Mouse (Mus musculus) intestine, postnatal 0 days (tissue): ENCODE measurements around the gene Cyp17a1. TPM values are rescaled to one million over a fixed set of nuclear protein-coding genes. Genes with fewer than 3 reads are reported as not detected.

Source experiments
- ATAC-seq: fragments of 200-750 bp; cut with Nextera tagmentation; 2 replicates; pipeline ENCODE4 v1.8.0; 2017; ENCODE audit warnings: mild to moderate bottlenecking, moderate TSS enrichment, moderate library complexity
- H3K27ac ChIP-seq: fragments of 300-500 bp; sonication (generic); 2 replicates; pipeline ENCODE4 v1.5.1; 2014; ENCODE audit warnings: mild to moderate bottlenecking, low read depth, low read length, moderate library complexity
- H3K27me3 ChIP-seq: fragments of 300-500 bp; sonication (generic); replicated peaks from 2 replicates; pipeline ENCODE4 v1.6.1; 2014; ENCODE audit warnings: low read length, mixed read lengths; ENCODE audit not compliant: control insufficient read depth, insufficient read depth
- H3K36me3 ChIP-seq: fragments of 300-500 bp; sonication (generic); 2 replicates; pipeline ENCODE4 v1.6.1; 2014; ENCODE audit warnings: mild to moderate bottlenecking, moderate library complexity; ENCODE audit not compliant: control insufficient read depth, insufficient read depth
- H3K4me1 ChIP-seq: fragments of 300-500 bp; sonication (generic); replicated peaks from 2 replicates; pipeline ENCODE4 v1.6.1; 2014; ENCODE audit warnings: antibody characterized with exemption, low read length, mixed read lengths; ENCODE audit not compliant: control insufficient read depth, insufficient read depth
- H3K4me2 ChIP-seq: fragments of 300-500 bp; sonication (generic); replicated peaks from 2 replicates; pipeline ENCODE4 v1.6.1; 2014; ENCODE audit warnings: low read depth, mild to moderate bottlenecking, moderate library complexity
- H3K4me3 ChIP-seq: fragments of 300-500 bp; sonication (generic); 2 replicates; pipeline ENCODE4 v1.5.1; 2014; ENCODE audit warnings: low read depth, low read length
- H3K9ac ChIP-seq: fragments of 300-500 bp; sonication (generic); 2 replicates; pipeline ENCODE4 v1.6.1; 2014; ENCODE audit warnings: mild to moderate bottlenecking, low read depth, low read length
- H3K9me3 ChIP-seq: fragments of 300-500 bp; sonication (generic); 2 replicates; pipeline ENCODE4 v1.6.1; 2016; ENCODE audit warnings: mixed run types; ENCODE audit not compliant: control insufficient read depth
- CTCF ChIP-seq: sonication (generic); IDR thresholded peaks from 2 replicates; pipeline ENCODE4 v1.5.1; 2016; ENCODE audit warnings: low read depth, mild to moderate bottlenecking, control low read depth, antibody characterized with exemption, moderate library complexity
- WGBS: fragments of 180-500 bp; shearing (Covaris S2); extraction: QIAGEN DNeasy Blood & Tissue Kit; methylation state at CpG from one replicate; pipeline ENCODE4 v1.1.7; 2014; 5-methylcytosine and 5-hydroxymethylcytosine counted together
- polyA plus RNA-seq: library from polyadenylated mRNA; unstranded; fragments of >200 nt; fragmentation: Nextera tagmentation; extraction: Ambion mirVana; gene quantifications from 2 replicates; pipeline ENCODE4 v1.2.1, GENCODE M21; 2015

Gene Cyp17a1
- polyA plus RNA-seq, 1 experiment from 2014 or later = not detected

DNA sequence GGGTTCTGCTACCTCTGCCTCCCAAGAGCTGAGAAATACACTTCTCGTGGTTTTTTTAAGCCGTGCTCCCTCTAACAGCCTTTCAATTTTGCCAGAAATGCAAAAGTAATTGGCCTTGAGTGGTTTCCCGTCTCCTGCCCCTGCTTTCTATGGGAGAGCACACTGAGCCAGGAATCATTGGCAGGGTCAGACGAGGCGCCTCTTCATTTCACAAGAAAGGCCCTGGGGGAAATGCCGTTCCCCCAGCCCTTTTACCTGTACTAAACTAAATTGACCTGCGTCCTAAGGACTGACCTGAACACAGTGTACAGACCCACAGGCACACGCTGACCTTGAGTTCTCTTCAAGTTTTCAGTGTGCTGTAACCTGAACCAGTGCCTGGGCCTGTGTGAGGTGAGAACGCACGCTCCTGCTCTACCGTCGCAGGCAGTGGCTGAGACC is 26.9 kb downstream of the Cyp17a1 start:
- Histone ChIP-seq H3K27ac (no peak overlapping the region), H3K4me2 (no peak overlapping the region), H3K9me3 (no peaks in the 10 kb centered on the region), H3K4me1 (peaks cover 8% of the 10 kb centered on the region), H3K27me3 (no peaks in the 10 kb centered on the region), H3K36me3 (peaks cover 38% of the 10 kb centered on the region), H3K9ac (no peak overlapping the region), H3K4me3 (no peak overlapping the region)
- no peak for TF ChIP-seq CTCF
- ATAC-seq = no peak
- 87% methylated on average over 12 of the region's 12 CpGs for WGBS

GRCm38 (mm10) chr19:46644793-46645602 is 28.0 kb downstream of the Cyp17a1 start:
- H3K36me3 ChIP-seq = peaks cover 38% of the 10 kb centered on the region
- 54% methylated on average over 12 of the region's 12 CpGs for WGBS
- no peak for ATAC-seq
- peaks cover 14% of the 10 kb centered on the region for H3K4me1 ChIP-seq
- no peaks in the 10 kb centered on the region for H3K9me3 ChIP-seq
- no peak overlapping the region for H3K9ac ChIP-seq
- no peak overlapping the region for H3K27ac ChIP-seq
- no peak overlapping the region for H3K4me2 ChIP-seq
- no peak overlapping the region for H3K4me3 ChIP-seq
- H3K27me3 ChIP-seq = no peaks in the 10 kb centered on the region
- TF ChIP-seq CTCF = no peak

DNA sequence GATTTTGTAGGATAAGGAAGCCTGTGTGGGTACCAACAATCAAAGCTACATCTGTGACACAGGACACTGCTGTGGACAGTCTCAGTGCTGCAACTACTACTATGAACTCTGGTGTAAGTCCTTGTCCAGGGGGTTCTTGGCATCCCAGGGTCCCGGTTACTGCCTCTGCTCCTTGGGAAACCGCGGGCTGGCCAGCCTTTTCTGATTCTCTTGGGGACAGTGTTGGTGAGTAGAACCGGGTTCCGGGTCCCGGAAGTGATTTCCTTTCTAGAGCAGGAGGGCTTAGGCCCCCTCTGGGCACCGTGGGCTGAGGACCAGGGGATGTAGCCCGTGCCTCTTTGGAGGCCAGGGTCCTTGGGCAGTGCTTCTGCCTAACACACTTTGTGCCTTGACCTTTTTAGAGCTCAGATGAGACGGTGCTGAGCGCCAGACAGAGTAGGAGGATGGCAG is 28.6 kb downstream of the Cyp17a1 start:
- H3K4me3 ChIP-seq = no peak overlapping the region
- no peak for TF ChIP-seq CTCF
- H3K4me2 ChIP-seq = no peak overlapping the region
- H3K9me3 ChIP-seq = no peaks in the 10 kb centered on the region
- peaks cover 14% of the 10 kb centered on the region for H3K4me1 ChIP-seq
- WGBS = 79% methylated on average over 10 of the region's 10 CpGs
- H3K27ac ChIP-seq = 0 out of 2 replicates have a peak overlapping the region, but pooled peaks have one; percentile 11
- no peaks in the 10 kb centered on the region for H3K27me3 ChIP-seq
- ATAC-seq = no peak
- no peak overlapping the region for H3K9ac ChIP-seq
- H3K36me3 ChIP-seq = peaks cover 38% of the 10 kb centered on the region

DNA sequence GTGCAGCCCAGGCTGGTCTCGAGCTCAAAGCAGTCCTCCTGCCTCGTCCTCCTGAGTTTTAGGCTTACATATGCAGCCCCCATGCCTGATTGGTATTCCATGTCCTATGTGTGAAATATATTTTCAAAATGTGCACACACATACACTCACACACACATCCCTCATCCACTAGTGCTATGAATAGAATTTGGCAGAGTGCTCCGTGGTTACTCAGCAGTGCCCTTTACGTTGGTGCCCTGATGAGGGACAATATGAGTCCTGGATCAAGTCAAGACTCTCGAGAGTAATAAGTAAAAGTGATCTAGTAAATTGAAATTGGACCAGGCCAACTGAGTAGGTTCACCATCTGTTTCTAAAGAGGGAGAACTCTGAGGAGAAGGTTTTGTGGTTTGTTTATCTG is 29.7 kb downstream of the Cyp17a1 start:
- no peaks in the 10 kb centered on the region for H3K9me3 ChIP-seq
- no peak overlapping the region for H3K4me3 ChIP-seq
- H3K9ac ChIP-seq = no peak overlapping the region
- peaks cover 34% of the 10 kb centered on the region for H3K36me3 ChIP-seq
- peaks cover 14% of the 10 kb centered on the region for H3K4me1 ChIP-seq
- H3K27me3 ChIP-seq = no peaks in the 10 kb centered on the region
- no peak for TF ChIP-seq CTCF
- no peak overlapping the region for H3K4me2 ChIP-seq
- H3K27ac ChIP-seq = no peak overlapping the region
- 79% methylated on average over 5 of the region's 5 CpGs for WGBS
- no peak for ATAC-seq

- H3K4me3 ChIP-seq = no peak overlapping the region
- ATAC-seq = 0 out of 2 replicates have a peak, but pooled peaks have one; percentile 12
- WGBS = 36% methylated on average over 22 of the region's 22 CpGs
These were observed 30.7 kb downstream of the Cyp17a1 start for GRCm38 (mm10) chr19:46642136-46642753.

DNA sequence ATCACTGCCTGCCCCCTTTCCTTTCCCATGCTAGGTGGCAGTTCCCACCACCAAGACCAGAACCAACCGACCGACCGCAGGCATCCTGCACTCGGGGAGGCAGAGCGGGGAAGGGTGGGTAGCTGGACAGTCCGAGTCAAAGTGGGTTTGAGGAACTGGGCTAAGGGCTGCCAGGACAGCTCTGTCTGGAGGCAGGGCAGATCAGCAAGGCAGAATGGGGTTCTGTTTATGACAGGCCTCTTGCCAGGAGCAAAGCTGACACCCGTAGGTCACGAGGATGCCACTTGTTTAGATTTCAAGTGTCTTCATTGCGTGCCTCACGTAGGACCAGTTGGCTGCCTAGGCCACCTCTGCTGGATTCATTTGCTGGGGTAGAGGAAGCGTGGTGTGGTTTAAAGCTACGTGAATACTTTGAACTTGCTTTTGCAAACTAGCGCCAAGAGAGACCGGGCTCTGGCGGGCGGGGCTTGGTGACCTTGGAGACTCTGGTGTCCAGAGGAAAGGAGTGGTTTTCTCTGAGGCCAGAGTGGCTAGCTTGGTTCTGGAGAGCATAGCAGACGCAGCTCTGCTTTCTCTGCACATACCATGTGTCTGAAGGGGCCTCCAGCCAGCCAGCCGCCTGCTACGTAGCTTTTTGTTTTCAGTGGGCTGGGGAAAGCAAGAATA is 31.4 kb downstream of the Cyp17a1 start:
- WGBS = 30% methylated on average over 19 of the region's 19 CpGs

More at GRCm38 (mm10) chr19:46642136-46642753, 30.7 kb downstream of the Cyp17a1 start:
- Histone ChIP-seq H3K27ac (peak overlapping the region; percentile 63; the same call in 1 of the 2 replicates), H3K4me2 (peak overlapping the region; percentile 47), H3K27me3 (no peaks in the 10 kb centered on the region), H3K36me3 (peaks cover 30% of the 10 kb centered on the region), H3K9me3 (no peaks in the 10 kb centered on the region), H3K4me1 (peaks cover 14% of the 10 kb centered on the region), H3K9ac (no peak overlapping the region)
- peak; percentile 25; the same call in 1 of the 2 replicates for TF ChIP-seq CTCF

More for the DNA sequence above, 31.4 kb downstream of the Cyp17a1 start:
- Histone ChIP-seq H3K27me3 (no peaks in the 10 kb centered on the region), H3K4me2 (peak overlapping the region; percentile 47), H3K27ac (peak overlapping the region; percentile 63), H3K4me1 (peaks cover 14% of the 10 kb centered on the region), H3K9me3 (no peaks in the 10 kb centered on the region), H3K4me3 (no peak overlapping the region), H3K36me3 (peaks cover 26% of the 10 kb centered on the region), H3K9ac (no peak overlapping the region)
- ATAC-seq = 0 out of 2 replicates have a peak, but pooled peaks have one; percentile 18
- TF ChIP-seq CTCF = no peak
